Mouse (Mus musculus) left cerebral cortex, postnatal 36 days (tissue): Measurements from ENCODE around the gene Trpc4. TPM values are rescaled to one million over a fixed set of nuclear protein-coding genes. Genes with fewer than 3 reads are reported as not detected.

Source experiments
- DNase-seq, 2 experiments: peaks; one replicate each; pipeline ENCODE4 v3.0.0; 2021 to 2022; ENCODE audit warnings: low spot score in 2 of 2, mixed read lengths in 1 of 2
- intact Hi-C: fragments of 180-260 bp; cut with DNase I; formaldehyde crosslinking; loops from one replicate; pipeline ENCODE4 v1.15.1; 2025
- total RNA-seq, 2 experiments: library from RNA; stranded (reverse); gene quantifications; 2 replicates each; pipeline ENCODE4 v1.2.3; 2021

The Trpc4 gene
- total RNA-seq, 2 experiments from 2014 or later = 16.4 to 20.5 TPM

GRCm38 (mm10) chr3:54246416-54246815, 90.6 kb downstream of the Trpc4 start:
- intact Hi-C loops = no loop called here
- peak; percentile 22 to 23 for DNase-seq

- intact Hi-C loops = no loop called here
These were observed 93.5 kb downstream of the Trpc4 start for GRCm38 (mm10) chr3:54249311-54249710.

GRCm38 (mm10) chr3:54266943-54267342, 111.1 kb downstream of the Trpc4 start:
- no peak for DNase-seq
- intact Hi-C loops = no loop called here

More at GRCm38 (mm10) chr3:54249311-54249710, 93.5 kb downstream of the Trpc4 start:
- no peak for DNase-seq

- peak; percentile 31 to 34 for DNase-seq
- intact Hi-C loops = no loop called here
These were observed 113.3 kb downstream of the Trpc4 start for GRCm38 (mm10) chr3:54269180-54269579.

GRCm38 (mm10) chr3:54274651-54275050, 118.8 kb downstream of the Trpc4 start:
- DNase-seq = no peak
- intact Hi-C loops = no loop called here

GRCm38 (mm10) chr3:54289731-54290130, 133.9 kb downstream of the Trpc4 start:
- intact Hi-C loops = no loop called here
- DNase-seq = no peak

- intact Hi-C loops = loop anchor here (5.0 kb wide), 2 partner anchors 573 to 783 kb away; no protein-coding TSS in a partner anchor
- no peak for DNase-seq
These were observed 154.8 kb downstream of the Trpc4 start for GRCm38 (mm10) chr3:54310604-54311003.

- no peak for DNase-seq
- intact Hi-C loops = loop anchor here (5.0 kb wide), 2 partner anchors 577 to 787 kb away; no protein-coding TSS in a partner anchor
These were observed 158.2 kb downstream of the Trpc4 start for GRCm38 (mm10) chr3:54314055-54314454.

- intact Hi-C loops = loop anchor here (10.0 kb wide), 1 partner anchor 232 kb away; no protein-coding TSS in a partner anchor
These were observed 197.2 kb downstream of the Trpc4 start for GRCm38 (mm10) chr3:54352891-54353652.

GRCm38 (mm10) chr3:54357561-54357960, 201.7 kb downstream of the Trpc4 start:
- DNase-seq = no peak
- intact Hi-C loops = loop anchor here (5.0 to 10.0 kb wide), 3 partner anchors 170 to 330 kb away; no protein-coding TSS in a partner anchor

More at GRCm38 (mm10) chr3:54352891-54353652, 197.2 kb downstream of the Trpc4 start:
- peak; percentile 59 to 77 for DNase-seq

- DNase-seq = no peak
- intact Hi-C loops = loop anchor here (5.0 to 10.0 kb wide), 3 partner anchors 169 to 329 kb away; no protein-coding TSS in a partner anchor
These were observed 202.8 kb downstream of the Trpc4 start for GRCm38 (mm10) chr3:54358463-54359189.

GRCm38 (mm10) chr3:54360897-54361296, 205.1 kb downstream of the Trpc4 start, which contains the start of gene Postn:
TSS of gene Postn (plus strand) at chr3:54361109.
- intact Hi-C loops = no loop called here
- DNase-seq = no peak

- intact Hi-C loops = no loop called here
- no peak for DNase-seq
These were observed 205.8 kb downstream of the Trpc4 start for GRCm38 (mm10) chr3:54361656-54362055.

Other genes starting within 250 kb of the Trpc4 start
- gene Postn, start 205.1 kb downstream of the Trpc4 start, total RNA-seq = 1 to 10 TPM; 2.6 to 3.3 TPM